Mouse (Mus musculus) C2C12 (cell line): ENCODE data around the gene Slc2a8. TPM values are rescaled to one million over a fixed set of nuclear protein-coding genes. Genes with fewer than 3 reads are reported as not detected.

Experiments used
- H3K27me3 ChIP-seq: one replicate; pipeline ENCODE4 v1.6.1; 2011; ENCODE audit not compliant: control insufficient read depth, insufficient read depth, insufficient read length
- H3K36me3 ChIP-seq: one replicate; pipeline ENCODE4 v1.6.1; 2011; ENCODE audit not compliant: control insufficient read depth, insufficient read depth
- H3K4me3 ChIP-seq: one replicate; pipeline ENCODE4 v1.5.1; 2011; ENCODE audit warnings: mild to moderate bottlenecking, control low read depth; ENCODE audit not compliant: poor library complexity, insufficient read depth, severe bottlenecking
- H3K79me2 ChIP-seq: one replicate; pipeline ENCODE4 v1.6.1; 2011; ENCODE audit not compliant: control insufficient read depth, insufficient read depth
- H3K79me3 ChIP-seq: one replicate; pipeline ENCODE4 v1.6.1; 2011; ENCODE audit warnings: low read depth, control low read depth
- H3ac ChIP-seq: one replicate; pipeline ENCODE3; 2011; ENCODE audit warnings: low read depth; ENCODE audit not compliant: control insufficient read depth, insufficient read length
- CEBPB ChIP-seq: IDR thresholded peaks from one replicate; pipeline ENCODE4 v1.6.1; 2011; ENCODE audit warnings: low read depth, mild to moderate bottlenecking, control low read depth, moderate library complexity
- CTCF ChIP-seq: IDR thresholded peaks from one replicate; pipeline ENCODE4 v1.5.1; 2011; ENCODE audit not compliant: control insufficient read depth, insufficient read depth, insufficient read length
- FOSL1 ChIP-seq: IDR thresholded peaks from one replicate; pipeline ENCODE4 v1.8.0; 2011; ENCODE audit warnings: mild to moderate bottlenecking, low read length; ENCODE audit not compliant: poor library complexity, insufficient read depth, severe bottlenecking
- MAX ChIP-seq: IDR thresholded peaks from one replicate; pipeline ENCODE4 v1.6.1; 2011; ENCODE audit warnings: mild to moderate bottlenecking, control low read depth
- MYOD1 ChIP-seq: IDR thresholded peaks from one replicate; pipeline ENCODE4 v1.6.1; 2011; ENCODE audit warnings: low read depth; ENCODE audit not compliant: control insufficient read depth, insufficient read length
- MYOG ChIP-seq: IDR thresholded peaks from one replicate; pipeline ENCODE4 v1.6.1; 2011; ENCODE audit not compliant: control insufficient read depth, insufficient read length; ENCODE audit errors: extremely low read depth
- USF1 ChIP-seq: IDR thresholded peaks from one replicate; pipeline ENCODE4 v1.6.1; 2011; ENCODE audit warnings: low read depth, mild to moderate bottlenecking, control low read depth, moderate library complexity
- polyA plus RNA-seq: library from polyadenylated mRNA; unstranded; fragments of >200 nt; fragmentation: generic; extraction: Trizol; gene quantifications from one replicate; pipeline ENCODE4 v1.2.1, GENCODE M21; 2012; ENCODE audit warnings: missing spikeins

Slc2a8 gene
- polyA plus RNA-seq, 1 experiment = 4.3 TPM

DNA sequence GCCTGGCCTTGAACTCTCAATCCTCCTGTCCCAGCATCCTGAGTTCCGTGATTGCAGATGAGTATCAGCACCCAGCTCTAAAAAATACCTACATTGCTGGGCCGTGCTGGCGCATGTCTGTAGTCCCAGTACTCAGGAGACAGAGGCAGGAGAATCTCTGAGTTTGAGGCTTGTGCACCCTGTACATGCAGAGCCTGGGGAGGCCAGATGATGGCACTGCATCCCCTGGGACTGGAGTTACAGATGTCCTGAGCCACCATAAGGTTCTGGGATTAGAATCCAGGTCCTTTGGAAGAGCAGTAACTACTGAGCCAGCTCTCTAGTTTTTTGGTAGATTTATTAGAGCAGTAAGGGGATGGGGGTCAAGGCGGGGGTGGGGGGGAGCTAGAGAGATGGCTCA, 41.4 kb downstream of the Slc2a8 start:
- Histone ChIP-seq H3K79me2 (no peaks in the 10 kb centered on the region), H3ac (no peak overlapping the region), H3K4me3 (no peak overlapping the region), H3K27me3 (no peaks in the 10 kb centered on the region), H3K79me3 (no peaks in the 10 kb centered on the region), H3K36me3 (peaks cover 44% of the 10 kb centered on the region)
- TF ChIP-seq FOSL1 = no peak
- TF ChIP-seq CTCF = no peak
- TF ChIP-seq MYOG = no peak
- no peak for TF ChIP-seq CEBPB
- no peak for TF ChIP-seq MAX
- TF ChIP-seq USF1 = no peak
- no peak for TF ChIP-seq MYOD1

GRCm38 (mm10) chr2:32939418-32939817, 42.5 kb downstream of the Slc2a8 start:
- TF ChIP-seq FOSL1 = no peak
- no peak for TF ChIP-seq MYOG
- TF ChIP-seq USF1 = no peak
- TF ChIP-seq MYOD1 = no peak
- no peak for TF ChIP-seq CEBPB
- no peak for TF ChIP-seq MAX
- no peak for TF ChIP-seq CTCF
- no peaks in the 10 kb centered on the region for H3K79me2 ChIP-seq
- no peak overlapping the region for H3ac ChIP-seq
- H3K27me3 ChIP-seq = no peaks in the 10 kb centered on the region
- no peaks in the 10 kb centered on the region for H3K79me3 ChIP-seq
- peaks cover 42% of the 10 kb centered on the region for H3K36me3 ChIP-seq
- H3K4me3 ChIP-seq = no peak overlapping the region

- Histone ChIP-seq H3K27me3 (no peaks in the 10 kb centered on the region), H3ac (no peak overlapping the region), H3K4me3 (no peak overlapping the region), H3K36me3 (peaks cover 42% of the 10 kb centered on the region), H3K79me3 (no peaks in the 10 kb centered on the region), H3K79me2 (no peaks in the 10 kb centered on the region)
- no peak for TF ChIP-seq MYOG
Measured at GRCm38 (mm10) chr2:32938741-32939140, 43.1 kb downstream of the Slc2a8 start.

DNA sequence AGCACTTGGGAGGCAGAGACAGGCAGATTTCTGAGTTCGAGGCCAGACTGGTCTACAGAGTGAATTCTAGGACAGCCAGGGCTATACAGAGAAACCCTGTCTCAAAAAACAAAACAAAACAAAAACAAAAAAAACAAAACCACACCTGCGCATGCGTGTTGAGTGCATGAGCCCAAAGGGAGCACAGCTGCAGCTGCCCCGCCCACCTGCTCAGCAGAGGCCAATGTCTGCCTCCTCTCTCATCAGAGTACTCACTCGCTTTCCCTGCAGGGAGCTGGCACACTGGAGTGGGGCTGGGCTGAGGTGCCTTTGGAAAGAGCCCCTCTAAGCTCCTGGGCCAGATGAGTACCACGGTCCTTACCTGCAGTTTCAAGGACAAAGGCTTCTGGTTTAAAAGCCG, 50.2 kb downstream of the Slc2a8 start:
- no peak for TF ChIP-seq USF1
- TF ChIP-seq MAX = peak; percentile 17
- peaks cover 12% of the 10 kb centered on the region for H3K36me3 ChIP-seq
- no peak overlapping the region for H3ac ChIP-seq
- H3K4me3 ChIP-seq = no peak overlapping the region
- no peaks in the 10 kb centered on the region for H3K79me2 ChIP-seq
- no peaks in the 10 kb centered on the region for H3K27me3 ChIP-seq
- H3K79me3 ChIP-seq = no peaks in the 10 kb centered on the region

GRCm38 (mm10) chr2:32928947-32929829, 52.7 kb downstream of the Slc2a8 start:
- no peaks in the 10 kb centered on the region for H3K79me2 ChIP-seq
- H3K4me3 ChIP-seq = no peak overlapping the region
- H3K79me3 ChIP-seq = no peaks in the 10 kb centered on the region
- peaks cover 24% of the 10 kb centered on the region for H3K36me3 ChIP-seq
- TF ChIP-seq FOSL1 = no peak
- no peak for TF ChIP-seq USF1
- TF ChIP-seq MYOG = no peak
- no peak for TF ChIP-seq MAX
- no peak for TF ChIP-seq CEBPB
- no peak for TF ChIP-seq CTCF
- TF ChIP-seq MYOD1 = no peak
- no peak overlapping the region for H3ac ChIP-seq
- H3K27me3 ChIP-seq = no peaks in the 10 kb centered on the region

GRCm38 (mm10) chr2:32928235-32928946, 53.5 kb downstream of the Slc2a8 start:
- Histone ChIP-seq H3K36me3 (peaks cover 32% of the 10 kb centered on the region), H3K4me3 (no peak overlapping the region), H3K27me3 (no peaks in the 10 kb centered on the region), H3K79me2 (no peaks in the 10 kb centered on the region), H3K79me3 (no peaks in the 10 kb centered on the region), H3ac (no peak overlapping the region)
- peak; percentile 79 for TF ChIP-seq CTCF
- no peak for TF ChIP-seq CEBPB
